Mouse (Mus musculus) left cerebral cortex, adult 8-10 months (tissue): ENCODE measurements at regions not wholly inside any gene's neighbourhood (a gene's known extent, or its start where the extent isn't known, plus 50 kb on each side); places are given as distances from the start of the nearest gene placed in this dataset.

Source experiments
- DNase-seq, 2 experiments: peaks; one replicate each; pipeline ENCODE4 v3.0.0; 2022; ENCODE audit warnings: low spot score in 2 of 2

GRCm38 (mm10) chr7:69844631-69845324 lies 521.8 kb downstream of the Nr2f2 start:
- DNase-seq: no peak

DNA sequence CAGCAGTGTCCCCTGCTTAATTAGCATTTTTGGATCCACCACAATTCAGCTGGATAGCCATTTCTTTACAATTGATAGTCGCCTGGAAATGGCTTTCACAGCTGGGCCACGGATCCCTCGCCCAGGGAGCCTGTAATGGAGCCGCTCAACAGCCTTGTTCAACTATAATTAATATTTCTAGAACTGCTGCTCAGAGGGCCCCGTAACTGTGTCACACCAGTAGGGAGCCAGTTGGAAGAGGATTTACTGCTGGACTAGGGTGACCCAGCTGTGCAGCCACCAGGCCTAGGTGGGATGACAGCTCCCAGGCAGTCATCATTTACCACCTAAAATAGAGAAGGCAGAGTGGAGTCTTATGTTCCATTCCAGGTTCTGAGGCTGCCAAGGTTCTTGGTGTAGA lies 529.2 kb downstream of the Nr2f2 start:
- DNase-seq: no peak

GRCm38 (mm10) chr7:69827251-69827650 lies 539.3 kb downstream of the Nr2f2 start:
- DNase-seq: no peak

- no peak for DNase-seq
Measured at GRCm38 (mm10) chr7:69820570-69820969, 546.0 kb downstream of the Nr2f2 start.

GRCm38 (mm10) chr7:69812301-69812700 lies 554.2 kb downstream of the Nr2f2 start:
- no peak for DNase-seq

DNA sequence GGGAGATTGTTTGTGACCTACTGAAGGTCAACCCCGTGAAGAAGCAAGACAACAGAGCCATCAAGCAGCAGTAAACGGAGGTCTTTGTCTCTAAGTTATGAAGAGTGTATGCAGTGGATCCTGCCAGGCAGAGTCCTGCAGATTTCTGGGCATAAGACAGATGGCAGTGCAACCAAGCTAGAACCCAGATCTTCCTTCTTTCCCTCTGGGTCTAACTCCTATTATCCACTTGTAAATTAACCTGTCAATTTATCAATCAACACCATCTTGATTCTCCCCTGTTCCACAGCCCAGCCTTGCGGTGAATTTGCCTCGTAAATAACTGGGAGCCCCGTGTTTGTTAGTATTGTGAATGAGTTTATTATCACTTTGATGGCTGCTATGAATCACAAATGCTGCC lies 555.7 kb downstream of the Nr2f2 start:
- no peak for DNase-seq

DNA sequence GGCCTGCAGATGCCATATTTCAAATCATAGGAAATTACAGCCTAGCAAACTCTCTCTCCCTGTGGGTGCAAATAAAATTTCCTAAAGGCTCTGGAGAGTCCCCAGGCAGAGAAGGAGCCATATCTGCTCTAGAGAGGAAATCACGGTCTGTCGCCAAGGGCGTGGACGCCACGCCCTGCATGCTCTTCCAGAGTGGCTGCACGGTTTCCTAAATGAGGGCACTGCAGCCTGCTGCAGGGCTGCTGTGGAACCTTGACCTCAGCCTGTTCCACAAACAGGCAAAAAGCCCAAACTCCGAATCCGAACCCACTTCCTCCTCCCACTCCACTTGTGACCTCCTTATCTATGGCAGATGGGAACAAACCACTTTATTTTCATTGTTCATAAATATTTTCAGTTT lies 559.3 kb downstream of the Nr2f2 start:
- DNase-seq: no peak

- no peak for DNase-seq
Measured at GRCm38 (mm10) chr7:69770980-69771348, 595.6 kb downstream of the Nr2f2 start.

- no peak for DNase-seq
Measured at GRCm38 (mm10) chr7:69770313-69770979, 596.1 kb downstream of the Nr2f2 start.

- DNase-seq: no peak
Measured at GRCm38 (mm10) chr7:69766451-69766850, 600.1 kb downstream of the Nr2f2 start.

- no peak for DNase-seq
Measured at GRCm38 (mm10) chr7:69740495-69740894, 626.0 kb downstream of the Nr2f2 start.

DNA sequence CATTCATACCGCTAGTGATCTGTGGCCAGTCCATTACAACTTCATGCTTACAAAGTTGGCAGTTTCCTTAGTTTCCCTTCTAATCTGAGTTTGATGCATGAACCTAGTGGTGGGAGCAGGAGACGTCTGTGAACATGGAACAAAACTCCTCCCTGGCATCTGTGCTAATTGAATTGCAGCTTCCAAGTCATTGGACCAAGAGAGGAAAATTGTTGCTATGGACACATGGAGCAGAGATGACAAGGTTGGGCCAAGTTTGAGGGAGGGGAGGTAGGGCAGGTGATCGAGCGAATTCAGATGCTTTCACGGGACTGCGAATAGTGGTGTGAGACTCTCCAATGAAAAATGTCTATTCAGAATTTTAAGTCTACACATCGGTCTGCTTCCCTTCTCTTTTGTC lies 627.5 kb downstream of the Nr2f2 start:
- no peak for DNase-seq

DNA sequence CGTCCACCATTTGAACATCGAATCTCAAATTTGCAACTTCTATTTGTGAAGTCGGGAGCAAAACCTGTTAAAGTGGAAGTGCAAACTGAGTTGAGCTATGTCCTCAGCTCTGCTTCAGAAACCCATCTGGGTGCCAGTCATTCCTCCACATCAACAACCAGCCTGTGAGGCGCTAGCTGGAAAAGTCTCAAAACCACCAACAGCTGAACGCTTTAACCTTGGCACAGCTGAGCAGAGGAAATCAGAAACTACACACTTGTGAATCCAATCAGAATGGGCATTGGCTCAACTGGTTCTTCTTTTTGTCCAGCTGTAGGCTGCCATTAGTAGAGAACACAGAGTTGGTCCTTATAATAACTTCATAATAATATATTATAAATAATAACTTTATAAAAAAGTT lies 651.5 kb downstream of the Nr2f2 start:
- no peak for DNase-seq

GRCm38 (mm10) chr7:69670211-69670610 lies 696.3 kb downstream of the Nr2f2 start:
- DNase-seq: no peak

DNA sequence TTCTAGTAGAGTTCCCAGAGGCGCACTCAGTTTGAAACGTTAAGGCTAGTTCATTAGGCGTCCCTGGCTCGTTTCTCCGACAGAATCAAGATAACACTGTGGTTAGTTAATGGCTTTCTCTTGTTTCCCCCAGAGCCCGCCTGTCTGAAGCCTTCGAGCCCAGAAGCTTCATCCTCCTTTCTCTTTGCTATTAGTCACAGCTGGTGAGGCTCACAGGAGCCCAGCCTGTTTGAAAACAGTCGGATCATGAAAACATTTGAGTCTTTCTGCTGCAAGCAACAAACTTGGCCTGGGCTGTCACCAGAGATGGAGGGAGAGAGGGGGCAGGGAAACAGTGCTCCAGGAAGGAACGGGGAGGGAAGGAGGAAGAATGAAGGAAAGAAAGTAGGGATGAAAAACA lies 711.0 kb downstream of the Nr2f2 start:
- DNase-seq: no peak

GRCm38 (mm10) chr7:69645449-69645848 lies 721.1 kb downstream of the Nr2f2 start:
- DNase-seq: no peak

- no peak for DNase-seq
Measured at GRCm38 (mm10) chr7:69641652-69642051, 724.9 kb downstream of the Nr2f2 start.

- DNase-seq: no peak
Measured at GRCm38 (mm10) chr7:69599866-69600265, 766.7 kb downstream of the Nr2f2 start.

DNA sequence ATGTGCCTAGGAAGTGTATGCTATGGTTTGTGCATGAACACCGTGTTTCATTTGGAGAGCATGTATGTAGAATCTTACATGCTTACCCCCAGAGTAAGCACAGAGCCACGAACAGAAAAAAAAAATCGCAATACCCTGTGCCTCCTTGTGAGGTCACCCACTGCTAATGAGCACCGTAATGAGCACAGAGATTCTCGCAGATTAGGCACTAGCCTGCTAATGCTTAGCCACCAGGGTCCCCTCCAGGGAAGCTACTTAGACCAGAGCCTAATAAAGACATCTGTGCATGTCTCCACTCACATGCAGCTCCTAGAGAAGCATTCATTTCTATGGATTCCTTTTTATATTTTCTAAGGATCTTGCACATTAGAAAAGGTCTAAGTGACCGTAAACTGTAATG lies 780.8 kb downstream of the Nr2f2 start:
- DNase-seq: no peak

- DNase-seq: no peak
Measured at GRCm38 (mm10) chr7:69585131-69585530, 781.4 kb downstream of the Nr2f2 start.

GRCm38 (mm10) chr7:69584516-69584915 lies 782.0 kb downstream of the Nr2f2 start:
- no peak for DNase-seq

DNA sequence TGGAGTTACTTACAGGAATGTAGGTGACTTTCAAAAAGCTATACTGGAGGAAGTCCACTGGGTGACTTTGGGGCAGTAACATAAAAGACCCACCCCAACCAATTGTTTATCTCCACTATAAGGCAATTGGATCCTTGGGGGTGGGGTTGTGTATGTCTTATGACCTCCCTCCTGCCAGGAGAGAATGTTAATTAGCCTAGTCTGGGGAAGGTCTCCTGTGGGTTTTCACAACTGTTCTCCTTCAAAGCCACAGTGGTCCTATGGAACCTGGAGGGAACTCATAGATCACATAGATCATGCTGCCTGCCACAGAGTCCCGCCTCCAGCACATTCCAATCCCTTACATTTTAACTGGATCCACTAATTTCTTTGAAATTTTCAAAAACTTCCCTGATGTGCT lies 782.6 kb downstream of the Nr2f2 start:
- no peak for DNase-seq

- no peak for DNase-seq
Measured at GRCm38 (mm10) chr7:69581668-69582067, 784.9 kb downstream of the Nr2f2 start.
